Mouse (Mus musculus) MEL-GATA-1-ER (cell line): ENCODE measurements at regions not wholly inside any gene's neighbourhood (a gene's known extent, or its start where the extent isn't known, plus 50 kb on each side); places are given as distances from the start of the nearest gene placed in this dataset.

Experiments used
- DNase-seq: peaks from one replicate; pipeline ENCODE4 v3.0.0-alpha.2; 2012; ENCODE audit warnings: low read depth; ENCODE audit errors: extremely low read depth

- no peak for DNase-seq
Observed at GRCm38 (mm10) chr14:60439106-60439505, 66.0 kb downstream of the Amer2 start.

DNA sequence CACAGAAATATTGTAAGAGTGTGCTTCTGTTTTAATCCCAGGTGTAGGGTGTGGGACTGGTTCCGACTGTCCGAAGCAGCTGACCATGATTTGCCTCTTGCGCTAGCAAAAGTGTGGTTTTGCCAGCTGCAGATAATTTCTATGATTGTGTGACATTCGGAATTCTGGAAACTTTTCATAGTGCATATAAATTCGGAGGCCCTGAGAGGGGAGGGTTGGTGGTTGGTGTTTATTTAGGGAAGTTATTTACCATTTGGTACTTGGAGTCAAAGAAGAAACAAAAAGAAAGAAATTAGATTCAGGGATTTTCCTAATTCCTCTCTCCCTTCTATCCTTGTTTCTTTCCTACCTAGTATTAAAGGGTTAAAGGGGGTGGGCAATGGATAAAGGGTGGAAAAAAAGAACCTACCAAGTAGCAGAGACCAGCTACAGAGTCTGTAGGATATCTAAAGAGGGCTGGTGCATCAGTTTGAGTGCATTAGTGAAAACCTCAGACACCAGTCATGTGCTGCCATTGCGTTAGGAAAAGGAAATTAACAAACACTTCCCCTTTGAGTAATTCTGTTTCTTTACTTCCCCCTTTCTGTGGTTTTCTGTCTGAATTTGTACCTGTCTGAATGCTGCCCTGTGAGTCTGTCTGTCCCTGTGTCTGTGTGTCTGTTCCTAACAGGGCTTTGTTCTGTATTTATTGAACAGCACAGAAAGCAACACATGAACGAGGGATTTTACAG is 70.9 kb downstream of the Amer2 start:
- peak; percentile 43 for DNase-seq

DNA sequence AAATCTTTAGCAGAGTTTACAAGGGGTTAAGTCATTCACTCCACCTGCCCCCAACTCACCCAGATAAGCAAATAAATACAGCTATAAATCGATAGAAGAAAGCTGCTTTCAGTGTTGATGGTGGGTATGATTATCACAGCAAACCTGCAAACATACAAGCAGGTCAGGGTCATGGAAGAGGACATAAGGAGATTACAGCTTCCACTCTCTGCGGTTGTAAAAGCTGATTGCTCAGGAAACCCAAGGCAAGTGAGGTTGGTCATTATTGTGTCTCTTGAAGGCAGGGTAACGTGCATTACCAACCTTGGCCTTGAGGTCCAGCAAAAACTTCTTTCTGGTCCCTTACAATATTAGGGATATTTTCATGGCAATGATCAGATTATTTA is 71.5 kb downstream of the Amer2 start:
- DNase-seq = no peak

DNA sequence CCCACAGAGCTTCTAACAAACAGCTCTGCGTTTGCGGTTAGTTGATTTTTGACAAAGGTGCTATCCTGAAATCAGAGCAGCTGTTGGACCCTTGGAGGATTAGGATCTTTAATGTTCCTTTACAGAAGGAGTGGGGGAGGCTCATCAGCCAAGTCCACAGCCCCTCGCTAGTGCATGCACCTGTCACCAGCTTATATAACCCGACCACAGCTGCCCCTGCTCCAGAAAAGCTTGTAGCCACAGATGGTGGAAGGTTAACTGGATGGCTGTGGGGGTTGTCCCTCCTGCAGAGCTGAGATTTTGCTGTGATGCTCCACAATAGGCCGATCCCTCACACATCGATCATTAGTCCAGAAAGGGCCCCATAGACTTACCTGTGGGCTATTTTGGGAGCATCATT is 73.0 kb downstream of the Amer2 start:
- no peak for DNase-seq

GRCm38 (mm10) chr14:60451216-60451615 is 78.2 kb downstream of the Amer2 start:
- DNase-seq = peak; percentile 6

- peak; percentile 60 for DNase-seq
Observed at GRCm38 (mm10) chr14:60451684-60452083, 78.6 kb downstream of the Amer2 start.

- DNase-seq = no peak
Observed at GRCm38 (mm10) chr14:60456767-60457166, 83.7 kb downstream of the Amer2 start.

- DNase-seq = no peak
Observed at GRCm38 (mm10) chr14:60484996-60485888, 112.2 kb downstream of the Amer2 start.

- DNase-seq = no peak
Observed at GRCm38 (mm10) chr14:60485889-60486274, 112.8 kb downstream of the Amer2 start.

DNA sequence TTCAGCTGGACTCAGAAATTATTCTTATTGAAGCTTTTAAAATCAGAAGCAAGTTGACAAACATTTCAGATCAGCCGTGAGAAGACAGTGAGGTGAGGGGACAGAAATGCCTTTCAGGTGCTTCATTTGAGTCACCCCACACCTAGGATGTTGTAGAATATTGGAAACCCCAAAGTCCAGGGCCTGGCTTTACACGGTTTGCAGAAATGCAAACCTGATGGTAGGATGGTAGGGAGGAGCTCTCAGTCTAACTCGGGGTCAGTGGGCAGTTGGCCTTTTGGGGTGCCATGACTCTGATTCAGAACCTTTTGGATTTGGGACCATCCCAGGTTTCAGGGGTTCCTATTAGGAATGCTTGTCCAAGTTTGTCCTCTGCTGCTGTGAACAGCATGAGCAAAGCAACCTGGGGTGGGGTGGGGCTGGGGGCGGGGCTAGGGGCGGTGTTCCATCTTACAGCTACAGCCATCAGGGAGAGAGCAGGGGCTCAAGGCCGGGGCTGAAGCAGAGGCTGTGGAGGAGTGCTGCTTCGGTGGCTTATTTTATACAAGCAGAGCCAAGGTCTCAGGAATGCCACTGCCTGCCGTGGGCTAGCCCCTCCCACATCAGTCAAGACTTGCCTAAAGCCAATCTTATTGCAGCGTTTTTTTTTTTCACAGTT is 113.3 kb downstream of the Amer2 start:
- no peak for DNase-seq

- DNase-seq = no peak
Observed at GRCm38 (mm10) chr14:60489111-60489510, 116.1 kb downstream of the Amer2 start.

DNA sequence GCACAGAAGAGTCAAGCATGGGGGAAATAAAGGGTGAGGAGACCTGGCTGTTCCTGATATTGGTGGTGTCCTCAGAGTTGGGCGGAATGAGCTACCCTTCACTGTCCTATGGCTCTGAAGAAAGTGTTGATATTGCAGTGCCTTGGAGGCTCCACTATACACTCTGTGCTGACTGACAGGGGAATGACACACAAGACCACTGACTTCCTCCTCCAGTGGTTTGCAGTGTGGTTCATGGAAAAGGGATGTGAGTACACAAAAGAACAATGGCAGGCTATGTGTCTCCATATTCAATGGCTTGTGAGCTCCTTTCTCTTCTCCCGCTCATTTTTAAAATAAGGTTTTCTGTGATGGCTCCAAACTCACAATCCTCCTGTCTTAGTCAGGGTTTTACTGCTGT is 117.8 kb downstream of the Amer2 start:
- DNase-seq = no peak

DNA sequence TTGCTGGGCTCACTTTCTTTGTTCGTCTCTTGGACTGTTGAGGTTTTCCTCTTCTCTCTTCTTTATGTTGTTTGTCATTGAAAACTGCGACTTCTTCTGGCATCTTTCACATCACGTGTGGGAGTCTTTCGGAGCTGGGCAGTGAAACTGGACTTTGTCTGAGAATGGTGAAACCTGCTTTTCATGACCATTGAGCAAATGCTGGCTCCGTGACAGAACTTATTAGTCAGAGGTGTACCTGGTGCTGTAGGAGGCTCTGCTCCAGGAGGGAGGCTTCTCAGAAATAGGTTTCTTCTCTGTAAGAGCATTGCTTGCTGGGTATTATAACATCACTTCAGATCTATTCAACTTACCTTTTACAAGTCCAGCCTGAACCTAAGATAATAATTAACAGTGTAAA is 122.4 kb downstream of the Amer2 start:
- DNase-seq = no peak

DNA sequence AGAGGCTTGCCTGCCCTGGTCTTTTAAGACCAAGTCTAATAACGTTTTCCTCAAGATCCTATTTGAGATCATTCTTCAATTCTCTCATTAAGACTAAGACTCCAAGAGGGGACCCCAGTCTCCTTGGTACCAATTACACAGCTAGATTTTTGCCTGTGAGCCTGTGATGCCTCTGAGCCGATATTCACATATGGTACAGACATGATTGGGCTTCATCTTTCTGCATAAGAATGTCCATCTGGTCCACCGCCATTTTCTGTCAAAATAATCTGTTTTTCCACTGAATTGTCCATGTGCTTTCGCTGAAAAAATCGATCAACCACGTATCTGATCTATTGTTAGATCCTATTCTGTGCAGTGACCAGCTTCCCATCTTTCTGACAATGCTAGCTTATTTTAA is 129.5 kb downstream of the Amer2 start:
- no peak for DNase-seq

- DNase-seq = no peak
Observed at GRCm38 (mm10) chr14:60505066-60505465, 128.7 kb upstream of the Spata13 start.

DNA sequence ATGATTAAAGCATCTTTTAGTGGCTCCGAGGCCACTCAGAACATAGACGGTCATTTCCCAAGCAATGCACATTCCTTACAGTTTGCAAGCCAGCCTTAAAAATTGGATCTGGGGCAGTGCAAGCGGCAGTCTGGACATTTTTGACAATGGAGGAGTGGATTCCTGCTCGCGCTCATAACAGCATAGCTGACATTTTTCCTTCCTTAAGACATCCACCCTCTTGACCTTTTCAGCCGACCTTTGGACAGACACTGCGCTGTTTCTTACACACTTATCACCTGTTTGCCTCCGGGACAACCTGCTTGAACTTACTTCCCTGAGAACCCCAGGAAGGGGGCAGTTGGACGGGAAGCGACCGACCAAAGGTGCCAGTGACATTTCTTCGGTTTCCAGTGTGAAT is 127.5 kb upstream of the Spata13 start:
- no peak for DNase-seq

DNA sequence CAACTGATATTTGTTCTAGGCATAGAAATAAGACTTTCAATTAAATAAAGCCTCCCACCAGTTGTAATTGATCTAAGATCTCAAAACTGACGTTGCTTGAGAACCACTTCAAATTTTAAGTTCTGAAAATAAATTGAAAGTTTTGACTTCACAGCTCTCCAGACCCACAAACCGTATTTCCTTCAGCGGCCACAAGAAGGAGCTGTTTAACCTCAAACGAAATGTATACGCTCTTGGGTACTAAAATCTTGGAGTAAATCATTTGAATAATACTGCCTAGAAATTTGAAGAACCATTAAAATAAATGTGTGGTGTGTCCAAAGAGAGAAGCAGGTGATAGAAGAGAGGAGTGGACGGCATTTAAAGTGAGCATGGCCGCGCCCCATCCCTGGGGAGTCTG is 120.2 kb upstream of the Spata13 start:
- DNase-seq = peak; percentile 17

DNA sequence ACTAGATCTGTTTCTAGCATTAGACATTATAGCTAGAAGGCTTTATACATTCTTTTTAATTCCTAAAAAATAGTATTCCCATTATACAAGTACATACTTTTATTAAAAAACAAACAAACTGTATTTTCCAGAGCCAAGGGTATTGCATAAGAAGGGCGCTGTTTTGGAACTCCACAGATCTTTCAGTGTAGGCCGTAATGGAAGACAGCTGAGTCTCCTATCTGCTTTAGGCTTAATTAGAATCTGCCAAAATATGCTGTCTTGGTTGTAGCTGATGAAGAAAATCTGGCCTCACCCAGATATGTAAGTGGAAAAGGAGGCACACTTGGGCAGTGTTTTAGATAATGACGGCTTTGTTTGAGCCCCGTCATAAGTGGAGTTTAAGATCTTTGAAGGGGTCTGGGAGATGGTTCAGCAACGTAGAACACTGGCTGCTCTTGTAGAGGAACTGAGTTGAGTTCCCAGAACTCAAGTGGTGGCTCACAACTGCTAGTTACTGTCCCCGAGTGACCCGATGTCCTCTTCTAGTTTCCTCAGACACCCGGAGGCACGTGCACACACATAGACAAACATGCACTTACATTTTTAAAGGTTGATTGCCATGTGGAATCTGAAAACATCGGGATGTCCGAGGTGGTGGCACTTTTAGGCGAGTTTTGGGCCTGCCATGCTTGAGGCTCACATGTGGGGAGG is 118.6 kb upstream of the Spata13 start:
- no peak for DNase-seq

DNA sequence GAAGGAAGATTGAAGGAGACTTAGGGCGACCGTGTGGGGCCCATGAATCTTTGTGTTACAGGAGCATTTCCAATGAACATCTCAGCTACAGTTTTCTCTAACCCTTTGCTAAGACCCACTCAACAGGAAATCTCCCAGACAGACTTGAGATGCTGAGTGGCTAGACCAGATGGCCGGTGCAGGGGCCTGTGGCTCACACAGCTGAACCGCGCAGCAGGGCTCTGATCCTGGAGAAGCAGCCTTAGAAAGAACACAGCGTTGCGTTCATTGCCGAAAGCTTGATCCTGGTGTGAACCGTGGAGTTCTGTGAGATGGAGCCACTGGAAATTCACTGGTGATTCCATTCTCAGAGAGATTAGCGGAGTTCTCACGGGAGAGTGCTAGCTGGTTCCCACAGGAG is 115.9 kb upstream of the Spata13 start:
- DNase-seq = no peak

DNA sequence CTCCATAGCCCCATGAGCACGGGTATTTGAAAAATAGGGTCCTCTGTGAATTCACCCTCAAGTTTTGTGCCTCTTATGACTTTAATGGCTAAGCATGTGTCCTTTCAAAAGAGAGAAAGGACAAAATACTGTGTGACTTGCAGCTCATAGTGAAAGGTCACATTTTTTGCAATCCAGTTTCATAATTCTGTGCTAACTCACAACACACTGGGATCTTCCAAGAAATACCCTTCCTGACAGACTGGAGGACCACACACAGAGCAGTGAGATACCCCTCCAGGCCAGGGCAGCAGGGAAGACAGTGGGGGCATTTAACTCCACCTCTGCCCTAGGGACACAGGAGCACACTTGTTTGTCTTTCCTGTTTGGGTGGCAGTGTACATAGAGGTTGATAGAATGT is 110.8 kb upstream of the Spata13 start:
- no peak for DNase-seq

DNA sequence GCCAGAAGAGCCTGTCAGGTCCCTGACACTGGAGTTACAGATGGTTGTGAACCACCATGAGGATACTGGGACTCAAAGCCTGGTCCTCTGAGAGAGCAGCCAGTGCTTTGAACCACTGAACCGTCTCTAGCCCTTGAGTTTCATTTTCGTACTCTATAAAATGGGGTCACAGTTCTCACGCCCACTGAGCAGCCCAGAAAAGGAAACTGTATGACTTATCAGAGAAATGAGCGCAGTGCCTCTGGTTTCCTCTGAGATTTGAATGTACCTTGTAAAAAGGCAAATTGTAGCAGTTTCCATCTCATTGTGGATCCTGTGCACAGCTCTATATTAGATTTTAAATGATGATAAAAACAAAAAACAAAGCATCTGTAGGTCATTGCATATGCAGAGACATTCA is 108.9 kb upstream of the Spata13 start:
- DNase-seq = no peak
